ENCODE assay signal across 12 mouse cellular contexts in genomic region chr3:146278195-146279140, GRCm38 (mm10). TPM values are rescaled to one million over a fixed set of nuclear protein-coding genes. Genes with fewer than 3 reads are reported as not detected.
DNase-seq lines count a peak whose midpoint lies in the region; ATAC-seq and TF ChIP-seq lines count a peak whose summit lies in the region.
"Had no signal": no experiment of that assay in that cellular context is flagged by ENCODE, and none has a peak within 500 bp of the region (broad histone marks: within the 10 kb centered on the region; RNA-seq: fewer than 3 reads in every experiment).

No protein-coding gene starts in this region.

- no peak overlapping the region for H3K4me2 ChIP-seq in kidney, embryonic 15.5 days
- peak overlapping the region; percentile 19; the same call in 1 of the 2 replicates for H3K4me2 ChIP-seq in heart, embryonic 11.5 days
- H3K4me2 ChIP-seq in heart, postnatal 0 days (ENCODE audit: low read depth, low read length), result no peak overlapping the region
- no peak overlapping the region for H3K4me2 ChIP-seq in midbrain, embryonic 12.5 days (replicated peaks)
- no peak overlapping the region for H3K4me2 ChIP-seq in forebrain, embryonic 16.5 days (ENCODE audit: low read length)
- H3K4me2 ChIP-seq: embryonic facial prominence, embryonic 15.5 days; hindbrain, embryonic 15.5 days had no signal

- peaks cover 9% of the 10 kb centered on the region; the same call in 1 of the 2 replicates for H3K4me1 ChIP-seq in kidney, embryonic 15.5 days
- peaks cover 54% of the 10 kb centered on the region for H3K4me1 ChIP-seq in heart, embryonic 11.5 days (ENCODE audit: control insufficient read depth, insufficient read depth, low read length)
- peaks cover 55% of the 10 kb centered on the region for H3K4me1 ChIP-seq in heart, postnatal 0 days (ENCODE audit: control insufficient read depth, insufficient read depth)
- no peaks in the 10 kb centered on the region for H3K4me1 ChIP-seq in midbrain, embryonic 12.5 days
- no peaks in the 10 kb centered on the region for H3K4me1 ChIP-seq in forebrain, embryonic 16.5 days (replicated peaks; ENCODE audit: control insufficient read depth, insufficient read depth, low read length)
- H3K4me1 ChIP-seq: embryonic facial prominence, embryonic 15.5 days; hindbrain, embryonic 15.5 days had no signal

- no peaks in the 10 kb centered on the region for H3K36me3 ChIP-seq in kidney, embryonic 15.5 days
- H3K36me3 ChIP-seq in heart, embryonic 11.5 days (ENCODE audit: control insufficient read depth, insufficient read depth, low read length), result no peaks in the 10 kb centered on the region
- H3K36me3 ChIP-seq in heart, postnatal 0 days (replicated peaks; ENCODE audit: control insufficient read depth, insufficient read depth, low read length), result no peaks in the 10 kb centered on the region
- no peaks in the 10 kb centered on the region for H3K36me3 ChIP-seq in midbrain, embryonic 12.5 days
- H3K36me3 ChIP-seq in forebrain, embryonic 16.5 days (ENCODE audit: control insufficient read depth, insufficient read depth), result no peaks in the 10 kb centered on the region
- H3K36me3 ChIP-seq: embryonic facial prominence, embryonic 15.5 days; hindbrain, embryonic 15.5 days had no signal

- H3K9me3 ChIP-seq in kidney, embryonic 15.5 days (replicated peaks), result no peaks in the 10 kb centered on the region
- H3K9me3 ChIP-seq in heart, embryonic 11.5 days (replicated peaks; ENCODE audit: control insufficient read depth, low read length), result no peaks in the 10 kb centered on the region
- H3K9me3 ChIP-seq in heart, postnatal 0 days (replicated peaks; ENCODE audit: control insufficient read depth, low read length), result no peaks in the 10 kb centered on the region
- no peaks in the 10 kb centered on the region for H3K9me3 ChIP-seq in midbrain, embryonic 12.5 days
- H3K9me3 ChIP-seq in forebrain, embryonic 16.5 days (ENCODE audit: control insufficient read depth, low read length), result no peaks in the 10 kb centered on the region
- H3K9me3 ChIP-seq: embryonic facial prominence, embryonic 15.5 days; hindbrain, embryonic 15.5 days had no signal

- H3K9ac ChIP-seq in kidney, embryonic 15.5 days, result no peak overlapping the region
- H3K9ac ChIP-seq in heart, embryonic 11.5 days (ENCODE audit: low read depth, low read length), result 0 out of 2 replicates have a peak overlapping the region, but pooled peaks have one; percentile 28
- H3K9ac ChIP-seq in heart, postnatal 0 days (replicated peaks; ENCODE audit: low read depth, low read length), result no peak overlapping the region
- no peak overlapping the region for H3K9ac ChIP-seq in midbrain, embryonic 12.5 days (replicated peaks)
- no peak overlapping the region for H3K9ac ChIP-seq in forebrain, embryonic 16.5 days (replicated peaks; ENCODE audit: low read depth, low read length)
- H3K9ac ChIP-seq: embryonic facial prominence, embryonic 15.5 days; forebrain, postnatal 0 days; hindbrain, embryonic 15.5 days had no signal

- no peak for DNase-seq in kidney, postnatal 4 days
- DNase-seq in heart, postnatal 0 days (ENCODE audit: low spot score), result peak; percentile 90
- no peak for DNase-seq in cerebellum, adult 9-10 months

- WGBS in kidney, embryonic 15.5 days, result 45% methylated on average over 13 of the region's 13 CpGs
- WGBS in heart, embryonic 11.5 days (ENCODE audit: insufficient replicate concordance), result 46% methylated on average over 13 of the region's 13 CpGs
- 32% methylated on average over 13 of the region's 13 CpGs for WGBS in heart, postnatal 0 days
- 60% methylated on average over 13 of the region's 13 CpGs for WGBS in midbrain, embryonic 12.5 days
- WGBS in forebrain, embryonic 16.5 days, result 67% methylated on average over 13 of the region's 13 CpGs

- TF ChIP-seq EP300 in heart, postnatal 0 days (IDR thresholded peaks at IDR 0.05; ENCODE audit: low read depth), result peak; percentile 95

- no peaks in the 10 kb centered on the region for H3K27me3 ChIP-seq in kidney, embryonic 15.5 days
- H3K27me3 ChIP-seq in heart, embryonic 11.5 days (ENCODE audit: control insufficient read depth, insufficient read depth, low read length), result no peaks in the 10 kb centered on the region
- no peaks in the 10 kb centered on the region for H3K27me3 ChIP-seq in heart, postnatal 0 days (ENCODE audit: control insufficient read depth, insufficient read depth, low read length)
- H3K27me3 ChIP-seq in midbrain, embryonic 12.5 days, result no peaks in the 10 kb centered on the region
- no peaks in the 10 kb centered on the region for H3K27me3 ChIP-seq in forebrain, embryonic 16.5 days (replicated peaks; ENCODE audit: control insufficient read depth, insufficient read depth, low read length)
- H3K27me3 ChIP-seq: embryonic facial prominence, embryonic 15.5 days; hindbrain, embryonic 15.5 days had no signal

- H3K4me3 ChIP-seq in kidney, embryonic 15.5 days (replicated peaks), result no peak overlapping the region
- no peak overlapping the region for H3K4me3 ChIP-seq in heart, embryonic 11.5 days (ENCODE audit: low read depth, low read length)
- H3K4me3 ChIP-seq in heart, postnatal 0 days (ENCODE audit: low read depth, low read length), result no peak overlapping the region
- no peak overlapping the region for H3K4me3 ChIP-seq in midbrain, embryonic 12.5 days
- H3K4me3 ChIP-seq in forebrain, embryonic 16.5 days (replicated peaks; ENCODE audit: low read length), result no peak overlapping the region
- H3K4me3 ChIP-seq: embryonic facial prominence, embryonic 15.5 days; hindbrain, embryonic 15.5 days; layer of hippocampus, adult 2 months; myocyte had no signal

- no peak overlapping the region for H3K27ac ChIP-seq in kidney, embryonic 15.5 days
- peak overlapping the region; percentile 88 for H3K27ac ChIP-seq in heart, embryonic 11.5 days (ENCODE audit: low read depth, low read length)
- peak overlapping the region; percentile 87 for H3K27ac ChIP-seq in heart, postnatal 0 days (ENCODE audit: low read depth)
- 0 out of 2 replicates have a peak overlapping the region, but pooled peaks have one; percentile 15 for H3K27ac ChIP-seq in midbrain, embryonic 12.5 days (replicated peaks)
- H3K27ac ChIP-seq in forebrain, embryonic 16.5 days (ENCODE audit: low read length), result no peak overlapping the region
- H3K27ac ChIP-seq: embryonic facial prominence, embryonic 15.5 days; hindbrain, embryonic 15.5 days; layer of hippocampus, adult 2 months had no signal

- 0 out of 2 replicates have a peak, but pooled peaks have one; percentile 54 for ATAC-seq in kidney, embryonic 15.5 days (replicated peaks; ENCODE audit: low FRiP score)
- ATAC-seq in heart, embryonic 11.5 days (replicated peaks; ENCODE audit: insufficient number of reproducible peaks, low FRiP score, low TSS enrichment), result peak; percentile 87
- ATAC-seq in heart, postnatal 0 days (ENCODE audit: insufficient read depth, low read depth), result peak; percentile 95
- ATAC-seq in midbrain, embryonic 12.5 days (ENCODE audit: low FRiP score, low read depth), result no peak
- no peak for ATAC-seq in forebrain, embryonic 16.5 days
- ATAC-seq: forebrain, postnatal 0 days had no signal

- TF ChIP-seq CTCF in heart, postnatal 0 days (IDR thresholded peaks at IDR 0.05; ENCODE audit: low read depth), result no peak

RNA-seq across cellular contexts. Expression of gene Lpar3, which starts 57.7 kb away (rescaled TPM):
- polyA plus RNA-seq in kidney, embryonic 15.5 days (2015; fragmentation: Nextera tagmentation; extraction: Ambion mirVana), result 1.1 and 1.4 TPM in 2 replicates
- polyA plus RNA-seq in heart, embryonic 11.5 days (2014; fragmentation: Nextera tagmentation; extraction: Ambion mirVana), result 39.9 and 49.7 TPM in 2 replicates
- total RNA-seq in heart, postnatal 0 days (2014; rRNA removed; ENCODE audit: low replicate concordance), result 38.9 and 54.8 TPM in 2 replicates
- 34.3 and 34.4 TPM in 2 replicates for polyA plus RNA-seq in heart, postnatal 0 days (2015; fragmentation: Nextera tagmentation; extraction: Ambion mirVana)
- 0.35 and 0.52 TPM in 2 replicates for polyA plus RNA-seq in midbrain, embryonic 12.5 days (2016; fragmentation: Nextera tagmentation; extraction: Ambion mirVana)
- 0.30 and 0.35 TPM in 2 replicates for polyA plus RNA-seq in forebrain, embryonic 16.5 days (2015; fragmentation: Nextera tagmentation; extraction: Ambion mirVana)

Comparison
In these comparisons a context has a peak if more than half of its experiments do, and no peak if none do; other contexts are left out.
1. ATAC-seq: peak in kidney, embryonic 15.5 days (single experiment), heart, embryonic 11.5 days (single experiment) and heart, postnatal 0 days (single experiment); none in midbrain, embryonic 12.5 days (single experiment) and forebrain, embryonic 16.5 days (single experiment).
2. H3K27ac ChIP-seq: peak in heart, embryonic 11.5 days (single experiment), heart, postnatal 0 days (single experiment) and midbrain, embryonic 12.5 days (single experiment); none in kidney, embryonic 15.5 days (single experiment) and forebrain, embryonic 16.5 days (single experiment).
3. RNA of gene Lpar3, which starts 57.7 kb away (polyA plus RNA-seq): 39.9 to 49.7 TPM in heart, embryonic 11.5 days and 34.3 to 34.4 TPM in heart, postnatal 0 days; 1.1 to 1.4 TPM in kidney, embryonic 15.5 days, 0.35 to 0.52 TPM in midbrain, embryonic 12.5 days and 0.30 to 0.35 TPM in forebrain, embryonic 16.5 days; every median in the first group is over 10 times any median in the second.